Mouse (Mus musculus) telencephalon, adult 2 months (tissue): ENCODE data around the gene Zfp775.

Experiments
- DNase-seq: peaks from one replicate; pipeline ENCODE4 v3.0.0-alpha.2; 2011; ENCODE audit warnings: low read depth, low spot score

Gene Zfp775

GRCm38 (mm10) chr6:48628808-48629660 lies 27.2 kb downstream of the Zfp775 start:
- DNase-seq = peak; percentile 34

GRCm38 (mm10) chr6:48629661-48630034 lies 27.8 kb downstream of the Zfp775 start:
- no peak for DNase-seq

GRCm38 (mm10) chr6:48630831-48631230 lies 29.0 kb downstream of the Zfp775 start:
- DNase-seq = no peak

- DNase-seq = no peak
These were observed 33.2 kb downstream of the Zfp775 start for GRCm38 (mm10) chr6:48635105-48635504.

GRCm38 (mm10) chr6:48636515-48636914 lies 34.7 kb downstream of the Zfp775 start:
- no peak for DNase-seq

- DNase-seq = no peak
These were observed 36.1 kb downstream of the Zfp775 start for GRCm38 (mm10) chr6:48637811-48638500.

- no peak for DNase-seq
These were observed 36.7 kb downstream of the Zfp775 start for GRCm38 (mm10) chr6:48638553-48638952.

GRCm38 (mm10) chr6:48641391-48641790 lies 39.5 kb downstream of the Zfp775 start:
- no peak for DNase-seq

GRCm38 (mm10) chr6:48642764-48643292 lies 41.0 kb downstream of the Zfp775 start:
- DNase-seq = peak; percentile 55

- peak; percentile 50 for DNase-seq
These were observed 43.9 kb downstream of the Zfp775 start for GRCm38 (mm10) chr6:48645660-48646308.

GRCm38 (mm10) chr6:48646309-48646690 lies 44.4 kb downstream of the Zfp775 start:
- no peak for DNase-seq

- DNase-seq = no peak
These were observed 45.1 kb downstream of the Zfp775 start, which contains the start of gene Gimap8 for GRCm38 (mm10) chr6:48646995-48647394. TSS of gene Gimap8 (plus strand) at chr6:48647234.

- DNase-seq = no peak
These were observed 45.7 kb downstream of the Zfp775 start for GRCm38 (mm10) chr6:48647611-48648010.

GRCm38 (mm10) chr6:48648779-48649178 lies 46.9 kb downstream of the Zfp775 start:
- DNase-seq = no peak

- no peak for DNase-seq
These were observed 48.2 kb downstream of the Zfp775 start for GRCm38 (mm10) chr6:48650041-48650440.

- no peak for DNase-seq
These were observed 56.9 kb downstream of the Zfp775 start for GRCm38 (mm10) chr6:48658721-48659120.

- DNase-seq = no peak
These were observed 62.9 kb downstream of the Zfp775 start for GRCm38 (mm10) chr6:48664750-48665149.

GRCm38 (mm10) chr6:48665471-48665870 lies 63.6 kb downstream of the Zfp775 start:
- no peak for DNase-seq

GRCm38 (mm10) chr6:48666159-48666586 lies 64.3 kb downstream of the Zfp775 start:
- DNase-seq = no peak

- no peak for DNase-seq
These were observed 66.2 kb downstream of the Zfp775 start for GRCm38 (mm10) chr6:48668022-48668421.

GRCm38 (mm10) chr6:48669446-48669969 lies 67.6 kb downstream of the Zfp775 start:
- DNase-seq = no peak
